Mouse (Mus musculus) embryonic facial prominence, embryonic 11.5 days (tissue): ENCODE results near the gene Rps2. TPM values are rescaled to one million over a fixed set of nuclear protein-coding genes. Genes with fewer than 3 reads are reported as not detected.

Experiments used
- ATAC-seq: fragments of 200-750 bp; cut with Nextera tagmentation; replicated peaks from 2 replicates; pipeline ENCODE4 v1.8.0; 2017; ENCODE audit warnings: low read depth; ENCODE audit not compliant: insufficient number of reproducible peaks, low FRiP score, low TSS enrichment
- DNase-seq: peaks from one replicate; pipeline ENCODE4 v3.0.0-alpha.2; 2015; ENCODE audit warnings: low spot score
- H3K27ac ChIP-seq: fragments of 300-500 bp; sonication (generic); replicated peaks from 2 replicates; pipeline ENCODE4 v1.5.1; 2014; ENCODE audit warnings: mild to moderate bottlenecking, low read depth, low read length, control low read depth
- H3K27me3 ChIP-seq: fragments of 300-500 bp; sonication (generic); 2 replicates; pipeline ENCODE4 v1.6.1; 2014; ENCODE audit warnings: mild to moderate bottlenecking, low read length, moderate library complexity, mixed read lengths; ENCODE audit not compliant: control insufficient read depth, insufficient read depth
- H3K36me3 ChIP-seq: fragments of 300-500 bp; sonication (generic); replicated peaks from 2 replicates; pipeline ENCODE4 v1.6.1; 2014; ENCODE audit warnings: low read depth, mild to moderate bottlenecking, low read length, moderate library complexity, mixed read lengths; ENCODE audit not compliant: control insufficient read depth, insufficient read depth
- H3K4me1 ChIP-seq: fragments of 300-500 bp; sonication (generic); 2 replicates; pipeline ENCODE4 v1.6.1; 2014; ENCODE audit warnings: low read length, mixed read lengths; ENCODE audit not compliant: control insufficient read depth, insufficient read depth
- H3K4me2 ChIP-seq: fragments of 300-500 bp; sonication (generic); 2 replicates; pipeline ENCODE4 v1.6.1; 2014; ENCODE audit warnings: low read depth, mild to moderate bottlenecking, control low read depth, low read length, moderate library complexity
- H3K4me3 ChIP-seq: fragments of 300-500 bp; sonication (generic); 2 replicates; pipeline ENCODE4 v1.5.1; 2014; ENCODE audit warnings: low read depth, low read length, control low read depth
- H3K9ac ChIP-seq: fragments of 300-500 bp; sonication (generic); replicated peaks from 2 replicates; pipeline ENCODE4 v1.6.1; 2014; ENCODE audit warnings: mild to moderate bottlenecking, control low read depth, low read length
- H3K9me3 ChIP-seq: fragments of 300-500 bp; sonication (generic); replicated peaks from 2 replicates; pipeline ENCODE4 v1.6.1; 2016; ENCODE audit warnings: mild to moderate bottlenecking, low read length, inconsistent platforms, mixed read lengths; ENCODE audit not compliant: control insufficient read depth
- WGBS: fragments of 180-500 bp; shearing (Covaris S2); extraction: QIAGEN DNeasy Blood & Tissue Kit; methylation state at CpG from one replicate; pipeline ENCODE4 v1.1.7; 2014; 5-methylcytosine and 5-hydroxymethylcytosine counted together
- polyA plus RNA-seq: library from polyadenylated mRNA; unstranded; fragments of >200 nt; fragmentation: Nextera tagmentation; extraction: Ambion mirVana; gene quantifications from 2 replicates; pipeline ENCODE4 v1.2.1, GENCODE M21; 2014

The Rps2 gene
- polyA plus RNA-seq, 1 experiment from 2014 or later: 1,371 TPM

- no peak overlapping the region for H3K27ac ChIP-seq
- 21% methylated on average over 7 of the region's 7 CpGs for WGBS
- H3K4me2 ChIP-seq: no peak overlapping the region
- no peaks in the 10 kb centered on the region for H3K36me3 ChIP-seq
- ATAC-seq: 0 out of 2 replicates have a peak, but pooled peaks have one; percentile 20
- H3K9ac ChIP-seq: no peak overlapping the region
- H3K27me3 ChIP-seq: peaks cover 9% of the 10 kb centered on the region
- no peak overlapping the region for H3K4me3 ChIP-seq
- H3K9me3 ChIP-seq: no peaks in the 10 kb centered on the region
- H3K4me1 ChIP-seq: peaks cover 2% of the 10 kb centered on the region; the same call in 1 of the 2 replicates
- DNase-seq: peak; percentile 95
These were observed 27.9 kb downstream of the Rps2 start for GRCm38 (mm10) chr17:24745526-24746497.

- Histone ChIP-seq H3K27me3 (peaks cover 17% of the 10 kb centered on the region), H3K36me3 (no peaks in the 10 kb centered on the region), H3K9me3 (no peaks in the 10 kb centered on the region), H3K9ac (no peak overlapping the region), H3K4me2 (no peak overlapping the region), H3K4me1 (peaks cover 2% of the 10 kb centered on the region; the same call in 1 of the 2 replicates), H3K4me3 (no peak overlapping the region), H3K27ac (no peak overlapping the region; the same call in 1 of the 2 replicates)
- DNase-seq (no peak), ATAC-seq (0 out of 2 replicates have a peak, but pooled peaks have one; percentile 27)
- 39% methylated on average over 4 of the region's 4 CpGs for WGBS
These were observed 29.1 kb downstream of the Rps2 start for GRCm38 (mm10) chr17:24746986-24747385.

- DNase-seq: no peak
- Histone ChIP-seq H3K4me2 (no peak overlapping the region), H3K4me1 (peaks cover 3% of the 10 kb centered on the region; the same call in 1 of the 2 replicates), H3K4me3 (no peak overlapping the region), H3K9me3 (no peaks in the 10 kb centered on the region), H3K36me3 (no peaks in the 10 kb centered on the region), H3K27ac (no peak overlapping the region), H3K27me3 (peaks cover 45% of the 10 kb centered on the region), H3K9ac (no peak overlapping the region)
- ATAC-seq: no peak
- 20% methylated on average over 4 of the region's 4 CpGs for WGBS
These were observed 33.6 kb downstream of the Rps2 start for GRCm38 (mm10) chr17:24751528-24751927.

GRCm38 (mm10) chr17:24752415-24753394 is 34.8 kb downstream of the Rps2 start, which contains the start of gene Hs3st6:
TSS of gene Hs3st6 (plus strand) at chr17:24752988.
- Histone ChIP-seq H3K27ac (no peak within 1 kb of the TSS), H3K9ac (peak within 1 kb of the TSS; percentile 55)
- under 1% methylated on average over 68 of the region's 82 CpGs for WGBS

GRCm38 (mm10) chr17:24757394-24757793 is 39.5 kb downstream of the Rps2 start:
- 53% methylated on average over 1 of the region's 1 CpGs for WGBS
- ATAC-seq: no peak
- H3K36me3 ChIP-seq: no peaks in the 10 kb centered on the region
- H3K4me1 ChIP-seq: peaks cover 6% of the 10 kb centered on the region
- no peak overlapping the region for H3K4me3 ChIP-seq
- H3K9ac ChIP-seq: no peak overlapping the region
- H3K27me3 ChIP-seq: peaks cover 24% of the 10 kb centered on the region
- no peak overlapping the region for H3K4me2 ChIP-seq
- no peaks in the 10 kb centered on the region for H3K9me3 ChIP-seq
- DNase-seq: no peak
- H3K27ac ChIP-seq: no peak overlapping the region

More at GRCm38 (mm10) chr17:24752415-24753394, 34.8 kb downstream of the Rps2 start, which contains the start of gene Hs3st6:
- peak within 1 kb of the TSS; percentile 53 for H3K4me3 ChIP-seq
- peak within 1 kb of the TSS; percentile 97 for H3K4me2 ChIP-seq
- H3K27me3 ChIP-seq: peaks cover 45% of the 10 kb centered on the region
- ATAC-seq (peak; percentile 74), DNase-seq (peak; percentile 63)
- H3K4me1 ChIP-seq: peaks cover 3% of the 10 kb centered on the region; the same call in 1 of the 2 replicates
- no peaks in the 10 kb centered on the region for H3K36me3 ChIP-seq
- no peaks in the 10 kb centered on the region for H3K9me3 ChIP-seq

- ATAC-seq: no peak
- no peak overlapping the region for H3K27ac ChIP-seq
These were observed 43.2 kb downstream of the Rps2 start for GRCm38 (mm10) chr17:24761121-24761520.

GRCm38 (mm10) chr17:24765016-24765905 is 47.3 kb downstream of the Rps2 start:
- Histone ChIP-seq H3K27me3 (no peaks in the 10 kb centered on the region), H3K27ac (peak overlapping the region; percentile 47), H3K36me3 (no peaks in the 10 kb centered on the region), H3K4me3 (no peak overlapping the region), H3K9ac (peak overlapping the region; percentile 39), H3K9me3 (no peaks in the 10 kb centered on the region), H3K4me2 (no peak overlapping the region; the same call in 1 of the 2 replicates), H3K4me1 (peaks cover 3% of the 10 kb centered on the region)
- 37% methylated on average over 22 of the region's 22 CpGs for WGBS
- ATAC-seq (peak; percentile 56; the same call in 1 of the 2 replicates), DNase-seq (peak; percentile 55)

More at GRCm38 (mm10) chr17:24761121-24761520, 43.2 kb downstream of the Rps2 start:
- H3K27me3 ChIP-seq: no peaks in the 10 kb centered on the region
- no peaks in the 10 kb centered on the region for H3K9me3 ChIP-seq
- peak; percentile 48 for DNase-seq
- H3K36me3 ChIP-seq: no peaks in the 10 kb centered on the region
- H3K4me2 ChIP-seq: no peak overlapping the region
- 32% methylated on average over 5 of the region's 5 CpGs for WGBS
- H3K4me1 ChIP-seq: peaks cover 3% of the 10 kb centered on the region
- no peak overlapping the region for H3K9ac ChIP-seq
- no peak overlapping the region for H3K4me3 ChIP-seq
